In genomic region chr7:37482564-37482963, GRCm38 (mm10) we compare ENCODE assay signal across 8 mouse cellular contexts.
A peak's percentile ranks its signal among the peaks of the same experiment; 100 is the strongest.
DNase-seq lines count a peak whose midpoint lies in the region; ATAC-seq lines count a peak whose summit lies in the region.

No protein-coding gene starts in this region.

- peak; percentile 15 for DNase-seq in cerebellum, adult 8-10 months
- no peak for DNase-seq in cerebellum, adult 9-10 months
- peak; percentile 27 for DNase-seq in left cerebral cortex, postnatal 4 days
- DNase-seq in left cerebral cortex, adult 9 months (ENCODE audit: low spot score in 2 of 2), result no peak
- peak; percentile 1 for DNase-seq in 3T3-L1 (ENCODE audit: low read depth, low spot score)
- DNase-seq in c-Kit-positive CD71-positive TER-119-negative erythroid progenitor cells, embryonic 14.5 days (ENCODE audit: low read depth), result peak; percentile 0
- no peak for DNase-seq in urinary bladder, postnatal 10 days (ENCODE audit: low spot score)

- intact Hi-C loops in left cerebral cortex, postnatal 4 days (cut with DNase I), result no loop called here

- ATAC-seq in granulocyte monocyte progenitor cell, adult 5-6 weeks (replicated peaks; ENCODE audit: poor library complexity, severe bottlenecking), result no peak

Comparison
In these comparisons a context has a peak if more than half of its experiments do, and no peak if none do; other contexts are left out.
1. DNase-seq: peak in cerebellum, adult 8-10 months (single experiment), left cerebral cortex, postnatal 4 days (single experiment), 3T3-L1 (single experiment) and c-Kit-positive CD71-positive TER-119-negative erythroid progenitor cells, embryonic 14.5 days (single experiment); none in cerebellum, adult 9-10 months (single experiment), left cerebral cortex, adult 9 months (0 of 2) and urinary bladder, postnatal 10 days (single experiment).